Mouse (Mus musculus) forebrain, embryonic 12.5 days (tissue): ENCODE data around the gene Pim3. TPM values are rescaled to one million over a fixed set of nuclear protein-coding genes. Genes with fewer than 3 reads are reported as not detected.

Source experiments
- ATAC-seq: fragments of 200-750 bp; cut with Nextera tagmentation; 2 replicates; pipeline ENCODE4 v1.8.0; 2017; ENCODE audit warnings: moderate TSS enrichment; ENCODE audit not compliant: low FRiP score
- H3K27ac ChIP-seq: fragments of 300-500 bp; sonication (generic); 2 replicates; pipeline ENCODE4 v1.5.1; 2016; ENCODE audit warnings: mild to moderate bottlenecking
- H3K27me3 ChIP-seq: fragments of 300-500 bp; sonication (generic); 2 replicates; pipeline ENCODE4 v1.6.1; 2016; ENCODE audit warnings: mild to moderate bottlenecking
- H3K36me3 ChIP-seq: fragments of 300-500 bp; sonication (generic); replicated peaks from 2 replicates; pipeline ENCODE4 v1.6.1; 2016; ENCODE audit warnings: mild to moderate bottlenecking
- H3K4me1 ChIP-seq: fragments of 300-500 bp; sonication (generic); 2 replicates; pipeline ENCODE4 v1.6.1; 2016
- H3K4me2 ChIP-seq: fragments of 300-500 bp; sonication (generic); 2 replicates; pipeline ENCODE4 v1.6.1; 2016; ENCODE audit warnings: mild to moderate bottlenecking, moderate library complexity
- H3K4me3 ChIP-seq: fragments of 300-500 bp; sonication (generic); replicated peaks from 2 replicates; pipeline ENCODE4 v1.5.1; 2016; ENCODE audit warnings: mild to moderate bottlenecking
- H3K9ac ChIP-seq: fragments of 300-500 bp; sonication (generic); 2 replicates; pipeline ENCODE4 v1.6.1; 2016; ENCODE audit warnings: mild to moderate bottlenecking
- H3K9me3 ChIP-seq: fragments of 300-500 bp; sonication (generic); 2 replicates; pipeline ENCODE4 v1.6.1; 2016
- WGBS: fragments of 180-500 bp; shearing (Covaris S2); methylation state at CpG from one replicate; pipeline ENCODE4 v1.1.7; 2016; 5-methylcytosine and 5-hydroxymethylcytosine counted together
- polyA plus RNA-seq: library from polyadenylated mRNA; unstranded; fragments of >200 nt; fragmentation: Nextera tagmentation; extraction: Ambion mirVana; gene quantifications from 2 replicates; pipeline ENCODE4 v1.2.1, GENCODE M21; 2016

The Pim3 gene
- polyA plus RNA-seq, 1 experiment from 2014 or later = 49.4 TPM

DNA sequence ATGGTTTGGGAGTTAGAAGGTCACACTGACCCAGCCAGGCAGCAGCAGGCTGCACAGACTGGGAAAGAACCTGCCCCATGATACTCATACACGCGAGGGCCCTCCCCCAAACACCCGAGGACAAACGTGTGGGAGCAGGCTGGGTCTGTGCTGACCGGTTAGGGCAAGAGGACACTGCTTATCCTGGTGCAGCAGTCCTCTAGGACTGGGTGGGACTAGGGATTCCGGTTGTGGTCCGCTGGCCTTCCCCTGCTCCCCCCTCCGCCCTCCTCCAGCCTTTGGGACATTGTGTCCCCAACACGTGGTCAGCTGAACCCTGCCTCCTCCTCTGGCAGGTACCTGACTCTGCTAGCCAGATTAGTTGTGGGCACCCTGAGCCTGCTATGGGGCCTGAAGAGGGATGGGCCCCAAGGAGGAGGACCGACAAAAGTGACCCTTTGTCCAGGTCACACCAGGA lies 13.7 kb downstream of the Pim3 start:
- H3K27ac ChIP-seq = no peak overlapping the region
- H3K27me3 ChIP-seq = peaks cover 9% of the 10 kb centered on the region; the same call in 1 of the 2 replicates
- peaks cover 9% of the 10 kb centered on the region for H3K4me1 ChIP-seq
- peak overlapping the region; percentile 23 for H3K4me2 ChIP-seq
- no peak overlapping the region for H3K4me3 ChIP-seq
- no peaks in the 10 kb centered on the region for H3K36me3 ChIP-seq
- WGBS = 24% methylated on average over 10 of the region's 10 CpGs
- 0 out of 2 replicates have a peak, but pooled peaks have one; percentile 20 for ATAC-seq
- no peak overlapping the region for H3K9ac ChIP-seq
- H3K9me3 ChIP-seq = no peaks in the 10 kb centered on the region

GRCm38 (mm10) chr15:88876155-88877020 lies 14.4 kb downstream of the Pim3 start:
- 7% methylated on average over 28 of the region's 28 CpGs for WGBS

DNA sequence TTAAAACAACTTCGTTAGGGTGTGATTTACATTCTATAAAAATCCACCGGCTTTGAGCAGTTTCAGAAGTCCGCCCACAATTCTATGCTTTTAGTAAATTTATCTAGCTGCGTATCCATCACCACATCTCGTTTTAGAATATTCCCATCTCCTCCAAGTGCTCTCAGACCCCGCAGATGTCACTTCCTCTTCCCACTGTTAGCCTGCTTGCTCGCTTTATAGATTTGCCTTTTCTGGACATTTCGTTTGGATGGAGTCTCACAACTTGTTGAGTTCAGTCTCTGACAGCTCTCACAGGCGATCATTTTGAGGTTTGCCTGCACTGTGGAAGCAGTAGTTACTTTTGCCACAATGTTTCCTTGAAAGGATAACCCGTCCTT lies 15.0 kb downstream of the Pim3 start:
- Histone ChIP-seq H3K27me3 (peaks cover 9% of the 10 kb centered on the region; the same call in 1 of the 2 replicates), H3K27ac (no peak overlapping the region), H3K36me3 (no peaks in the 10 kb centered on the region), H3K9me3 (no peaks in the 10 kb centered on the region), H3K4me2 (no peak overlapping the region), H3K4me1 (peaks cover 9% of the 10 kb centered on the region), H3K9ac (no peak overlapping the region), H3K4me3 (no peak overlapping the region)
- 85% methylated on average over 10 of the region's 10 CpGs for WGBS
- ATAC-seq = no peak

More at GRCm38 (mm10) chr15:88876155-88877020, 14.4 kb downstream of the Pim3 start:
- H3K9me3 ChIP-seq = no peaks in the 10 kb centered on the region
- no peak overlapping the region for H3K9ac ChIP-seq
- 0 out of 2 replicates have a peak, but pooled peaks have one; percentile 65 for ATAC-seq
- H3K4me2 ChIP-seq = peak overlapping the region; percentile 23
- H3K27ac ChIP-seq = no peak overlapping the region
- H3K27me3 ChIP-seq = peaks cover 9% of the 10 kb centered on the region; the same call in 1 of the 2 replicates
- no peaks in the 10 kb centered on the region for H3K36me3 ChIP-seq
- no peak overlapping the region for H3K4me3 ChIP-seq
- peaks cover 9% of the 10 kb centered on the region for H3K4me1 ChIP-seq

DNA sequence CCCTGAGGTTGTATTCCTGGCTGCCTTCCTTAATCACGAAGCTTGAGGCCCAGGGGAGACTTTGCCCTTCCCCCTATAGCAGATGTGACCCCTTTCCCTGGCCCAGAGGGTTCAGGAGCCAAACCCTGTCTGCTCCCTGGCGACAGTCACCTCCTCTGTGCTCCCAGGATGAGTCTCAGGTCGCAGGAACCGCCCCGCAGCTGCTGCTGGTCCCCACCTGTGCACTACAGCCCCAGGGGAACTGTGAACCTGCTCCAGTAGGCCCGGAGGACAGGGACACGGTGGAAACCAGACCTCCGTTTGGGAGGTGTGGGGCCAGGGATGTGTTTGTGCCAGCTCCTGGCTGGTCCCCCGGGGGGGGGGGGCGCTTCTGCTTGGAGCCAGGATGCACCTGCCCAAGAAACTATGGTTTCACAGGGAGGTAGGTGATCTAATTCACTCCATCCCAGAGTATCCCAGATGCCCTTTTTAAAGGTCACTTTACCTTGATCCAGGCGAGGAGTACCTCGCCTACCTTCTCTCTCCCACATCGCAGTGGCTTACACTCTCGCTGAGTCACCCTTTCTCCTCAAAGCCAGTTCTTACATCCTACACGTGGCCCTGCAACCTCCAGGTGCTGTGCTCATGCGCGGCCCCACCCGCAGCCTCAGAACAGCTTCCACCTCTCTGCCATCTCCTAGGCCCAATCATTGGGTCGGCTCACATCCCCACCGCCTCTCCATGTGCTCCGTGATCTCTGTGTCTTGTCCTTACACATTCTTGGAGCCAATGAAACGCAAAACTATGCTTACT lies 19.5 kb downstream of the Pim3 start:
- no peak overlapping the region for H3K9ac ChIP-seq
- H3K4me2 ChIP-seq = no peak overlapping the region
- H3K36me3 ChIP-seq = no peaks in the 10 kb centered on the region
- H3K4me3 ChIP-seq = no peak overlapping the region
- WGBS = 71% methylated on average over 22 of the region's 22 CpGs
- no peak overlapping the region for H3K27ac ChIP-seq
- ATAC-seq = no peak
- peaks cover 2% of the 10 kb centered on the region for H3K4me1 ChIP-seq
- no peaks in the 10 kb centered on the region for H3K27me3 ChIP-seq
- no peaks in the 10 kb centered on the region for H3K9me3 ChIP-seq

GRCm38 (mm10) chr15:88882851-88883250 lies 20.9 kb downstream of the Pim3 start:
- Histone ChIP-seq H3K27me3 (no peaks in the 10 kb centered on the region), H3K4me1 (no peaks in the 10 kb centered on the region), H3K9me3 (no peaks in the 10 kb centered on the region), H3K36me3 (no peaks in the 10 kb centered on the region), H3K4me2 (no peak overlapping the region), H3K27ac (no peak overlapping the region), H3K9ac (no peak overlapping the region), H3K4me3 (no peak overlapping the region)
- ATAC-seq = no peak
- 73% methylated on average over 4 of the region's 4 CpGs for WGBS

GRCm38 (mm10) chr15:88883342-88883741 lies 21.4 kb downstream of the Pim3 start:
- Histone ChIP-seq H3K4me3 (no peak overlapping the region), H3K9ac (no peak overlapping the region), H3K27ac (no peak overlapping the region), H3K4me2 (no peak overlapping the region), H3K9me3 (no peaks in the 10 kb centered on the region), H3K27me3 (no peaks in the 10 kb centered on the region), H3K4me1 (no peaks in the 10 kb centered on the region), H3K36me3 (no peaks in the 10 kb centered on the region)
- WGBS = 88% methylated on average over 9 of the region's 9 CpGs
- no peak for ATAC-seq

- Histone ChIP-seq H3K4me2 (no peak overlapping the region), H3K9ac (no peak overlapping the region), H3K27ac (no peak overlapping the region), H3K4me3 (no peak overlapping the region), H3K27me3 (peaks cover 17% of the 10 kb centered on the region; the same call in 1 of the 2 replicates), H3K4me1 (0 out of 2 replicates have a peak, but pooled peaks cover 2% of the 10 kb centered on the region), H3K9me3 (no peaks in the 10 kb centered on the region), H3K36me3 (no peaks in the 10 kb centered on the region)
- 87% methylated on average over 6 of the region's 6 CpGs for WGBS
- no peak for ATAC-seq
These were observed 23.4 kb downstream of the Pim3 start for GRCm38 (mm10) chr15:88885376-88885775.

DNA sequence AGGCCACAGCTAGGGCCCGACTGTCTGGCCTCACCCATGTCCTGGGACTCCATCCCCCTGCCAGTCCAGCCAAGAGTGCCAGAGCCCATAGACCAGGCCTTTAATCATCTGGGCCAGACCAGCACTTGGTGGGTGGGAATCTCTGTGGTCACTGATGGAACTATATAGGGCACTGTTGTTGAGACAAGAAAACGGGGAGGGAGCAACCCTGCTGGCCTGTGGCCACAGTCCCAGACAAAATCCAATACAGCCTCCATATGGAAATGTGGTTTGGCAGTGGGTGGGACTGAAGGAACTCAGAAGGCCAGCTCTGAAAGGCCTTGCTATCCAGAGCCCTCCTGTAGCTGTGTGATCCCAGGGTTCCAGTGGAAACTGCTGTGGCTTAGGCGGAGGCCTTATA lies 27.0 kb downstream of the Pim3 start:
- Histone ChIP-seq H3K4me2 (no peak overlapping the region), H3K4me3 (no peak overlapping the region), H3K9ac (no peak overlapping the region), H3K9me3 (no peaks in the 10 kb centered on the region), H3K36me3 (no peaks in the 10 kb centered on the region), H3K4me1 (peaks cover 14% of the 10 kb centered on the region), H3K27ac (no peak overlapping the region), H3K27me3 (peaks cover 29% of the 10 kb centered on the region)
- ATAC-seq = no peak
- WGBS = 77% methylated on average over 3 of the region's 3 CpGs

DNA sequence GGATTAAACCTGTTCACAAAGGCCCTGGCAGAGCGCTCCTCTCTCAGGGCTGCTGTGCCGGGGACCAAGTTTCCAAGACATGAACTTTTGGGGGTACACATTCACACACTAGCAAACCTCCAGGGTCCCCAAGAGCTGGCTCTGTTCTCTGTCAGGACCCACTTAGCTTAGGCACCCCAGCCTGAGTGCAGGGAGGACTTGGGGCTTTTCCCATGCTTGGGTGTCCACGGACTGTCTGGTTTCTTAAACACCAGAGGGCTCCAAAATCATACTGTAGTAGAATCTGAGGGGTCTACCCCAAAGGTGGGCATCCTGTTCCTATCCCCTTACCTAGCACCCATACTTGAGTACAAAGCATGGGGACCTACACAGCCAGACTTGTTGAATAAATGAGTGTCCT lies 28.0 kb downstream of the Pim3 start:
- Histone ChIP-seq H3K27ac (no peak overlapping the region), H3K9me3 (no peaks in the 10 kb centered on the region), H3K27me3 (peaks cover 29% of the 10 kb centered on the region), H3K4me2 (peak overlapping the region; percentile 93), H3K4me1 (peaks cover 14% of the 10 kb centered on the region), H3K36me3 (no peaks in the 10 kb centered on the region), H3K9ac (0 out of 2 replicates have a peak overlapping the region, but pooled peaks have one; percentile 55), H3K4me3 (peak overlapping the region; percentile 52; the same call in 1 of the 2 replicates)
- ATAC-seq = no peak
- 78% methylated on average over 3 of the region's 3 CpGs for WGBS

DNA sequence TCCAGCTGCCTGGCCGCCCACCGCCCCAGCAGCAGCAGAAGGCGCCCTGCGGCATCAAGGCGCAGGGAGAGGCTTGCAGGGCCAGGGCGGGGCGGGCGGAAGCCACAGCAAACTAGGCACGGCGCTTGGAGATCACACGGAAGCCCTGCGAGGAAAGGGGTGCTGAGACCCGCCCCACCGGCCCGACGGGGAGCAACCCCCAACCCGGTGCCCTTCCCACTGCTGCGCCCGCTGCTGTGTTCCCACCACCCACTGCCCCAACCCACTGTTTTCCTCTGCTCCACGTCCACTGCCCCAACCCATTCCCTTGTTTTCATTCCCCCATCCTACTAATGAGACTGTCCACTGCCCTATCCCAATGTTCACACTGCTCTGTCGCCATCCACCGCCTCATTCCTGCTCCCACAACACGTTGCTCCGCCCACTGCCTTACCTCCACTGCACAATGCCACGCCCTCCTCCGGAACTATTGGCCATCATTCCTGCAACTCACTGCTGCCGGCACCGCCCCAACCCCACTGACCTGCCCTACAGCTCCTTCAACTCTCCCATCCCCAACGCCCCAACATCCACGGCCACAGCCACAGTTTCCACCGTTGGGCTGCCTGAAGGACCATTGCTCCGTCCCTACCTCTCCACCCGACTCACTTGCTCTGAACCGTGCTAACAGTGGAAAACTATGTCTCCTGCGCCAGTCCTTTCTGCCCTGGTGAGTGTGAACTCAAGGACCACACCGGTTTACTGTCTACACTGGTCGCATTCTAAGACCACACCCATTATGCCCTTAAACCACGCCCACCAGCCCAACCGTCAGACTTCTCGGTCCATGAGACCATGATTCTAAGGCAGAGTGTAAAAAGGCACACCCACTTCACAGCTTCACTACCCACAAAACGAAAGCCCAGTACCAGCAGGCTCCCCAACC lies 29.0 kb downstream of the Pim3 start:
- no peaks in the 10 kb centered on the region for H3K9me3 ChIP-seq
- H3K4me2 ChIP-seq = peak overlapping the region; percentile 93
- H3K27ac ChIP-seq = no peak overlapping the region
- no peaks in the 10 kb centered on the region for H3K36me3 ChIP-seq
- peaks cover 29% of the 10 kb centered on the region for H3K27me3 ChIP-seq
- peak overlapping the region; percentile 55 for H3K9ac ChIP-seq
- ATAC-seq = peak; percentile 91
- H3K4me3 ChIP-seq = peak overlapping the region; percentile 52
- 1% methylated on average over 41 of the region's 41 CpGs for WGBS
- peaks cover 14% of the 10 kb centered on the region for H3K4me1 ChIP-seq

- H3K4me3 ChIP-seq = peak overlapping the region; percentile 52; the same call in 1 of the 2 replicates
These were observed 29.7 kb downstream of the Pim3 start for GRCm38 (mm10) chr15:88891676-88892040.

More at GRCm38 (mm10) chr15:88891676-88892040, 29.7 kb downstream of the Pim3 start:
- Histone ChIP-seq H3K4me1 (peaks cover 14% of the 10 kb centered on the region), H3K27ac (no peak overlapping the region), H3K9ac (no peak overlapping the region), H3K36me3 (no peaks in the 10 kb centered on the region), H3K9me3 (no peaks in the 10 kb centered on the region), H3K27me3 (peaks cover 29% of the 10 kb centered on the region), H3K4me2 (peak overlapping the region; percentile 93)
- WGBS = 65% methylated on average over 8 of the region's 8 CpGs
- ATAC-seq = no peak
